15 mouse cellular contexts compared by ENCODE assay signal in genomic region chr6:128890948-128891355, GRCm38 (mm10). TPM values are rescaled to one million over a fixed set of nuclear protein-coding genes. Genes with fewer than 3 reads are reported as not detected.
DNase-seq lines count a peak whose midpoint lies in the region; ATAC-seq and TF ChIP-seq lines count a peak whose summit lies in the region.
"Had no signal": no experiment of that assay in that cellular context is flagged by ENCODE, and none has a peak within 500 bp of the region (broad histone marks: within the 10 kb centered on the region; RNA-seq: fewer than 3 reads in every experiment).

TSS of gene BC035044 (minus strand) at chr6:128891126.

- TF ChIP-seq CTCF in bone marrow, adult 2 months (IDR thresholded peaks at IDR 0.05; ENCODE audit: control insufficient read depth, insufficient read depth, low read length), result no peak
- no peak for TF ChIP-seq CTCF in hindbrain, postnatal 0 days (IDR thresholded peaks at IDR 0.05; ENCODE audit: low read depth)

- H3K4me3 ChIP-seq in bone marrow, adult 2 months (replicated peaks; ENCODE audit: control insufficient read depth, low read depth, low read length), result peak within 1 kb of the TSS; percentile 53
- H3K4me3 ChIP-seq in macrophage (ENCODE audit: inconsistent target), result peak within 1 kb of the TSS; percentile 2; the same call in 1 of the 2 replicates
- no peak within 1 kb of the TSS for H3K4me3 ChIP-seq in hindbrain, postnatal 0 days (ENCODE audit: low read length)
- H3K4me3 ChIP-seq: forebrain, embryonic 15.5 days; limb, embryonic 15.5 days; midbrain, embryonic 12.5 days had no signal

- no peak within 1 kb of the TSS for H3K9ac ChIP-seq in hindbrain, postnatal 0 days (replicated peaks; ENCODE audit: low read length)
- H3K9ac ChIP-seq: forebrain, embryonic 15.5 days; limb, embryonic 15.5 days; midbrain, embryonic 12.5 days had no signal

- 0 out of 2 replicates have a peak, but pooled peaks have one; percentile 4 for ATAC-seq in frontal cortex, adult (ENCODE audit: low TSS enrichment)
- ATAC-seq in hindbrain, postnatal 0 days, result no peak
- ATAC-seq: forebrain, embryonic 15.5 days had no signal

- DNase-seq in frontal cortex, adult 2 months (ENCODE audit: extremely low spot score in 1 of 2, low spot score in 1 of 2), result no peak
- peak; percentile 5 for DNase-seq in telencephalon, adult 2 months (ENCODE audit: low read depth, low spot score)
- DNase-seq in adrenal gland, adult 8-10 months, result no peak
- no peak for DNase-seq in testis, postnatal 10 days (ENCODE audit: low spot score)
- DNase-seq in hindbrain, postnatal 0 days (ENCODE audit: low spot score), result no peak
- DNase-seq: cerebellum, adult 11 months; heart, postnatal 4 days; kidney, adult 9 months; right cerebral cortex, postnatal 25 days had no signal

- H3K27ac ChIP-seq in bone marrow, adult 2 months (ENCODE audit: control insufficient read depth, insufficient read depth, low read depth, low read length, poor library complexity), result peak within 1 kb of the TSS; percentile 70; the same call in 1 of the 2 replicates
- H3K27ac ChIP-seq in macrophage, result peak within 1 kb of the TSS; percentile 15
- no peak within 1 kb of the TSS for H3K27ac ChIP-seq in hindbrain, postnatal 0 days
- H3K27ac ChIP-seq: forebrain, embryonic 15.5 days; limb, embryonic 15.5 days; midbrain, embryonic 12.5 days had no signal

- H3K9me3 ChIP-seq in hindbrain, postnatal 0 days (ENCODE audit: low read length), result no peaks in the 10 kb centered on the region
- H3K9me3 ChIP-seq: forebrain, embryonic 15.5 days; limb, embryonic 15.5 days; midbrain, embryonic 12.5 days had no signal

- no peak within 1 kb of the TSS for H3K4me2 ChIP-seq in hindbrain, postnatal 0 days (ENCODE audit: low read depth, low read length)
- H3K4me2 ChIP-seq: forebrain, embryonic 15.5 days; limb, embryonic 15.5 days; midbrain, embryonic 12.5 days had no signal

- peaks cover 3% of the 10 kb centered on the region; the same call in 1 of the 2 replicates for H3K4me1 ChIP-seq in bone marrow, adult 2 months (ENCODE audit: control insufficient read depth, insufficient read depth, low read length)
- H3K4me1 ChIP-seq in hindbrain, postnatal 0 days (ENCODE audit: insufficient read depth, low read length), result no peaks in the 10 kb centered on the region
- H3K4me1 ChIP-seq: forebrain, embryonic 15.5 days; midbrain, embryonic 12.5 days had no signal

- no peak for TF ChIP-seq POLR2A in bone marrow, adult 2 months (IDR thresholded peaks at IDR 0.05; ENCODE audit: borderline replicate concordance, control insufficient read depth, low read depth, low read length)

- H3K36me3 ChIP-seq in macrophage (ENCODE audit: inconsistent target), result no peaks in the 10 kb centered on the region
- no peaks in the 10 kb centered on the region for H3K36me3 ChIP-seq in hindbrain, postnatal 0 days (ENCODE audit: insufficient read depth, low read length)
- H3K36me3 ChIP-seq: forebrain, embryonic 15.5 days; limb, embryonic 15.5 days; midbrain, embryonic 12.5 days had no signal

- 4% methylated on average over 2 of the region's 2 CpGs for WGBS in bone marrow, adult 2 months
- 8% methylated on average over 2 of the region's 2 CpGs for WGBS in macrophage (ENCODE audit: missing documents)
- WGBS in hindbrain, postnatal 0 days, result 88% methylated on average over 2 of the region's 2 CpGs

- peaks cover 40% of the 10 kb centered on the region for H3K79me2 ChIP-seq in macrophage (ENCODE audit: inconsistent target)

- no peaks in the 10 kb centered on the region for H3K27me3 ChIP-seq in hindbrain, postnatal 0 days (ENCODE audit: insufficient read depth, low read length)
- H3K27me3 ChIP-seq: forebrain, embryonic 15.5 days; limb, embryonic 15.5 days; midbrain, embryonic 12.5 days had no signal

RNA-seq across cellular contexts. Expression of gene BC035044, which starts in this region (rescaled TPM):
- polyA plus RNA-seq in frontal cortex, adult 2 months (2012; rRNA removed), result 2.0 and 2.3 TPM in 2 replicates
- 6.2 and 16.8 TPM in 2 replicates for polyA plus RNA-seq in bone marrow, adult 2 months (2011; ENCODE audit: insufficient read depth, insufficient read length, low replicate concordance, missing spikeins)
- total RNA-seq in macrophage (2018; cell fraction: chromatin; rRNA removed), result 10 to 100 TPM in 1 of 26 experiments, 1 to 10 TPM in 13, under 1 TPM in 6, not detected in 6; 0.52 to 10.2 (median 1.8) TPM
- 1 to 10 TPM in 16 of 26 experiments, under 1 TPM in 10; 0.56 to 3.7 (median 1.2) TPM for total RNA-seq in macrophage (2018; cell fraction: cytosol; rRNA removed)
- 1 to 10 TPM in 20 of 26 experiments, under 1 TPM in 4, not detected in 2; 0.40 to 7.4 (median 2.0) TPM for total RNA-seq in macrophage (2018; cell fraction: nucleus; rRNA removed)
- 0.64 to 4.3 TPM (median 0.99 TPM) in 3 replicates for polyA plus RNA-seq in macrophage (2018)
- total RNA-seq in adrenal gland, adult 8-10 months (2022), result 1 to 10 TPM in 1 of 4 experiments, under 1 TPM in 2, not detected in 1; 0.35 to 1.0 (median 0.59) TPM
- total RNA-seq in hindbrain, postnatal 0 days (2014; rRNA removed), result 0.61 TPM in 1 of 2 replicates, not detected in the other
- polyA plus RNA-seq in hindbrain, postnatal 0 days (2015; fragmentation: Nextera tagmentation; extraction: Ambion mirVana), result 0.39 and 0.88 TPM in 2 replicates
